Mouse (Mus musculus): ENCODE data around the gene Satb1.

DNA sequence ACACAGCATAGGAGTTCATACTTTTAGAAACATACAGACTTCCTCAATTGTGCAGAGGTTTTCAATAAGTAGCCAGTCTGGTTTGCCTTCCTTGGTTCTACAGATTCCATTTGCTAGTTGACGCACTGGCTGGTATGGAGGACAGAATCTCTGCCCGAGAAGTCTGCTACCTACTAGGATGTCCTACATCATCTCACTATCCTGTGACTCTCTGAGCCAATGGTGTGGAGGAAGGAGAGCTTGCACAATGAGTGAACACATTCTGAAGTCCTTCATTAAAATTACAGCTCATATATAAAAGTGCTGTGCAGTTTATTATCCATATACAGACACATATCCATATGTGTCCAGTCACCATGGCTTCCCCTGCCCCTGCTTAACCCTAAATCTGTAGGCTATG lies 45.1 kb downstream of the Satb1 start:
- TF ChIP-seq NELFE (IDR thresholded peaks at IDR 0.05; ENCODE audit: low read depth, low read length) (no peak), POLR2A (IDR thresholded peaks at IDR 0.05; ENCODE audit: low read depth, low read length) (no peak), TCF12 (IDR thresholded peaks at IDR 0.05; ENCODE audit: low read depth, low read length) (no peak), ETS1 (conservative IDR thresholded peaks at IDR 0.05; ENCODE audit: low read depth, low read length) (no peak), JUND (conservative IDR thresholded peaks at IDR 0.05; ENCODE audit: low read depth, low read length) (no peak), ZMIZ1 (IDR thresholded peaks at IDR 0.05; ENCODE audit: low read depth, low read length) (no peak)

Measured in CH12.LX (cell line).